Mouse (Mus musculus) spleen, adult 12 weeks (tissue): ENCODE data around the gene Nsun7.
A peak's percentile ranks its signal among the peaks of the same experiment; 100 is the strongest.

ENCODE experiments used
- DNase-seq: peaks from one replicate; pipeline ENCODE4 v3.0.0; 2022; ENCODE audit warnings: low spot score

The Nsun7 gene

GRCm38 (mm10) chr5:66279650-66280049 lies 20.0 kb downstream of the Nsun7 start:
- no peak for DNase-seq

GRCm38 (mm10) chr5:66280742-66281141 lies 21.0 kb downstream of the Nsun7 start:
- DNase-seq, result no peak

- DNase-seq, result no peak
Observed at GRCm38 (mm10) chr5:66294106-66294625, 34.5 kb downstream of the Nsun7 start.

- no peak for DNase-seq
Observed at GRCm38 (mm10) chr5:66294952-66295351, 35.3 kb downstream of the Nsun7 start.

GRCm38 (mm10) chr5:66296116-66296515 lies 36.4 kb downstream of the Nsun7 start:
- no peak for DNase-seq

- no peak for DNase-seq
Observed at GRCm38 (mm10) chr5:66298856-66299255, 39.2 kb downstream of the Nsun7 start.

- DNase-seq, result no peak
Observed at GRCm38 (mm10) chr5:66300576-66300975, 40.9 kb downstream of the Nsun7 start.

- no peak for DNase-seq
Observed at GRCm38 (mm10) chr5:66302085-66302815, 42.6 kb downstream of the Nsun7 start.

GRCm38 (mm10) chr5:66302873-66303272 lies 43.2 kb downstream of the Nsun7 start:
- DNase-seq, result no peak

- DNase-seq, result no peak
Observed at GRCm38 (mm10) chr5:66304300-66305067, 44.8 kb downstream of the Nsun7 start.

GRCm38 (mm10) chr5:66305511-66305910 lies 45.8 kb downstream of the Nsun7 start:
- DNase-seq, result no peak

GRCm38 (mm10) chr5:66310328-66310727 lies 50.6 kb downstream of the Nsun7 start:
- DNase-seq, result no peak

GRCm38 (mm10) chr5:66310806-66311205 lies 51.1 kb downstream of the Nsun7 start:
- no peak for DNase-seq

- DNase-seq, result no peak
Observed at GRCm38 (mm10) chr5:66315791-66316190, 56.1 kb downstream of the Nsun7 start.

GRCm38 (mm10) chr5:66319341-66319740 lies 59.6 kb downstream of the Nsun7 start:
- DNase-seq, result peak; percentile 32

- no peak for DNase-seq
Observed at GRCm38 (mm10) chr5:66319827-66320404, 60.2 kb downstream of the Nsun7 start.

GRCm38 (mm10) chr5:66323131-66323530 lies 63.4 kb downstream of the Nsun7 start:
- no peak for DNase-seq

GRCm38 (mm10) chr5:66323603-66324002 lies 63.9 kb downstream of the Nsun7 start:
- no peak for DNase-seq

GRCm38 (mm10) chr5:66326395-66326794 lies 66.7 kb downstream of the Nsun7 start:
- DNase-seq, result no peak

GRCm38 (mm10) chr5:66327949-66328726 lies 68.4 kb downstream of the Nsun7 start:
- DNase-seq, result no peak

- DNase-seq, result no peak
Observed at GRCm38 (mm10) chr5:66328766-66329165, 69.1 kb downstream of the Nsun7 start.

GRCm38 (mm10) chr5:66330806-66331205 lies 71.1 kb downstream of the Nsun7 start:
- no peak for DNase-seq
